17 mouse cellular contexts compared by ENCODE assay signal in genomic region chr17:11921026-11921425, GRCm38 (mm10).
DNase-seq lines count a peak whose midpoint lies in the region; TF ChIP-seq lines count a peak whose summit lies in the region.
"Had no signal": no experiment of that assay in that cellular context is flagged by ENCODE, and none has a peak within 500 bp of the region (broad histone marks: within the 10 kb centered on the region; RNA-seq: fewer than 3 reads in every experiment).

No protein-coding gene starts in this region.

- H3K27ac ChIP-seq in left cerebral cortex, adult 2 months = no peak overlapping the region
- H3K27ac ChIP-seq: embryonic facial prominence, embryonic 12.5 days; stomach, embryonic 15.5 days had no signal

- intact Hi-C loops in heart, postnatal 14 days (cut with DNase I) = no loop called here
- intact Hi-C loops in left cerebral cortex, adult 2 months (cut with DNase I) = no loop called here

- TF ChIP-seq CTCF in left cerebral cortex, adult 2 months (IDR thresholded peaks at IDR 0.05) = no peak

- DNase-seq in heart, adult 11 months = peak; percentile 46
- DNase-seq in heart, postnatal 14 days = no peak
- DNase-seq in frontal cortex, adult 2 months (ENCODE audit: extremely low spot score in 1 of 2, low spot score in 1 of 2) = peak; percentile 24 to 79
- DNase-seq in left cerebral cortex, adult 2 months (ENCODE audit: extremely low spot score in 1 of 2, low spot score in 2 of 2) = peak; percentile 44 to 70
- peak; percentile 42 for DNase-seq in right cerebral cortex, postnatal 14 days
- no peak for DNase-seq in adrenal gland, postnatal 4 days (ENCODE audit: low spot score in 2 of 2)
- no peak for DNase-seq in lung, postnatal 10 days
- no peak for DNase-seq in liver
- DNase-seq: adrenal gland, postnatal 10 days; cerebellum, postnatal 36 days; gastrocnemius, postnatal 25 days; kidney, postnatal 25 days; lung, adult 18-20 months; thymus, postnatal 36 days had no signal

- no peak overlapping the region for H3K4me3 ChIP-seq in left cerebral cortex, adult 2 months
- H3K4me3 ChIP-seq: embryonic facial prominence, embryonic 12.5 days; heart, embryonic 12.5 days; stomach, embryonic 15.5 days had no signal

Comparison
In these comparisons a context has a peak if more than half of its experiments do, and no peak if none do; other contexts are left out.
1. DNase-seq: peak in heart, adult 11 months (single experiment), frontal cortex, adult 2 months (2 of 2), left cerebral cortex, adult 2 months (2 of 2) and right cerebral cortex, postnatal 14 days (single experiment); none in heart, postnatal 14 days (0 of 2), adrenal gland, postnatal 4 days (0 of 2), lung, postnatal 10 days (single experiment) and liver (single experiment).